Mouse (Mus musculus): ENCODE measurements around the gene Cyp2c69.
"Not testable (repeated sequence)": the region's sequence is repeated elsewhere in the genome, so short reads cannot be mapped to it uniquely, and the experiment has no call there.

Cyp2c69 gene

GRCm38 (mm10) chr19:39886699-39887098 is at the start of gene Cyp2c69:
Cyp2c69 (minus strand) TSS chr19:39886799.
- DNase-seq (ENCODE audit: low read depth) = not testable (repeated sequence)

- DNase-seq (ENCODE audit: low read depth) = no peak
These were observed 48.8 kb upstream of the Cyp2c69 start for GRCm38 (mm10) chr19:39935396-39935795.

GRCm38 (mm10) chr19:39930032-39930431 is 43.4 kb upstream of the Cyp2c69 start:
- DNase-seq (ENCODE audit: low read depth) = no peak

- no peak for DNase-seq (ENCODE audit: low read depth)
These were observed 15.1 kb upstream of the Cyp2c69 start for GRCm38 (mm10) chr19:39901656-39902055.

- DNase-seq (ENCODE audit: low read depth) = not testable (repeated sequence)
These were observed 3.5 kb upstream of the Cyp2c69 start for GRCm38 (mm10) chr19:39890079-39890478.

GRCm38 (mm10) chr19:39866133-39866532 is 20.5 kb downstream of the Cyp2c69 start:
- DNase-seq (ENCODE audit: low read depth) = no peak

- DNase-seq (ENCODE audit: low read depth) = not testable (repeated sequence)
These were observed 65.7 kb downstream of the Cyp2c69 start for GRCm38 (mm10) chr19:39820931-39821330.

- not testable (repeated sequence) for DNase-seq (ENCODE audit: low read depth)
These were observed 70.2 kb downstream of the Cyp2c69 start for GRCm38 (mm10) chr19:39816400-39816799.

- DNase-seq (ENCODE audit: low read depth) = not testable (repeated sequence)
These were observed 70.6 kb downstream of the Cyp2c69 start for GRCm38 (mm10) chr19:39815991-39816390.

- DNase-seq (ENCODE audit: low read depth) = not testable (repeated sequence)
These were observed 73.9 kb downstream of the Cyp2c69 start, which contains the start of gene Cyp2c40 for GRCm38 (mm10) chr19:39812714-39813113. Cyp2c40 (minus strand) TSS chr19:39812814.

Data from induced T-regulatory cell, adult 2 months (primary cell).